Mouse (Mus musculus) ES-E14 (cell line): ENCODE data around the gene Adprhl2. TPM values are rescaled to one million over a fixed set of nuclear protein-coding genes. Genes with fewer than 3 reads are reported as not detected.

ENCODE experiments used
- DNase-seq: peaks from one replicate; pipeline ENCODE4 v3.0.0-alpha.2; 2013; ENCODE audit warnings: low read depth, low spot score
- H3K27ac ChIP-seq: 2 replicates; pipeline ENCODE4 v1.5.1; 2012; ENCODE audit warnings: low read depth, mild to moderate bottlenecking, low read length, moderate library complexity, mixed read lengths; ENCODE audit not compliant: poor library complexity, insufficient read depth, severe bottlenecking
- H3K36me3 ChIP-seq: 2 replicates; pipeline ENCODE4 v1.6.1; 2012; ENCODE audit warnings: mild to moderate bottlenecking, low read length, moderate library complexity, mixed read lengths; ENCODE audit not compliant: control insufficient read depth, poor library complexity, insufficient read depth, severe bottlenecking
- H3K4me1 ChIP-seq, 2 experiments: fragments of 150-350 bp in 1 of 2; sonication (generic) in 1 of 2; 2 replicates each; pipeline ENCODE4 v1.6.1; 2012; ENCODE audit warnings: low read length in 2 of 2, mild to moderate bottlenecking in 1 of 2, mixed read lengths in 1 of 2; ENCODE audit not compliant: control insufficient read depth in 2 of 2, insufficient read depth in 2 of 2, poor library complexity in 1 of 2
- H3K4me3 ChIP-seq, 2 experiments: fragments of 150-350 bp in 1 of 2; sonication (generic) in 1 of 2; 2 replicates each; pipeline ENCODE4 v1.5.1; 2012; ENCODE audit warnings: low read length in 2 of 2, low read depth in 1 of 2, mild to moderate bottlenecking in 1 of 2, mixed read lengths in 1 of 2; ENCODE audit not compliant: insufficient read depth in 1 of 2, poor library complexity in 1 of 2, severe bottlenecking in 1 of 2
- H3K9ac ChIP-seq: 2 replicates; pipeline ENCODE4 v1.6.1; 2012; ENCODE audit warnings: low read depth, mild to moderate bottlenecking, low read length, mixed read lengths; ENCODE audit not compliant: poor library complexity, insufficient read depth, severe bottlenecking
- H3K9me3 ChIP-seq: fragments of 150-350 bp; sonication (generic); 2 replicates; pipeline ENCODE4 v1.6.1; 2012; ENCODE audit warnings: low read depth, mild to moderate bottlenecking, low read length; ENCODE audit not compliant: control insufficient read depth, insufficient read depth
- CHD2 ChIP-seq: IDR thresholded peaks from 2 replicates; pipeline ENCODE4 v1.6.1; 2014; ENCODE audit warnings: mild to moderate bottlenecking, low read depth, low read length, inconsistent platforms
- HCFC1 ChIP-seq: IDR thresholded peaks from 2 replicates; pipeline ENCODE4 v1.6.1; 2012; ENCODE audit warnings: low read length, inconsistent platforms, borderline replicate concordance; ENCODE audit not compliant: insufficient read depth
- MAFK ChIP-seq: IDR thresholded peaks from 2 replicates; pipeline ENCODE4 v1.6.1; 2014; ENCODE audit warnings: mild to moderate bottlenecking, low read depth, low read length, inconsistent platforms; ENCODE audit not compliant: insufficient read depth
- ZC3H11A ChIP-seq: IDR thresholded peaks from 2 replicates; pipeline ENCODE4 v1.6.1; 2012; ENCODE audit warnings: low read depth, mild to moderate bottlenecking, inconsistent platforms, low read length, borderline replicate concordance
- ZNF384 ChIP-seq: IDR thresholded peaks from 2 replicates; pipeline ENCODE4 v1.6.1; 2012; ENCODE audit warnings: low read depth, low read length, inconsistent platforms
- in situ Hi-C, 2 experiments: fragments of 600-800 bp; cut with MboI; formaldehyde crosslinking; loops; one replicate each; pipeline ENCODE4 v1.15.1; 2025; ENCODE audit warnings: low sequenced_read_pairs in 2 of 2, inconsistent platforms in 1 of 2; ENCODE audit not compliant: unreplicated experiment in 2 of 2
- total RNA-seq: library from RNA; depleted of rRNA; stranded (reverse); fragments of 300-350 nt; gene quantifications from 2 replicates; pipeline ENCODE4 v1.2.3, GENCODE M21; 2012

Gene Adprhl2
- total RNA-seq, 1 experiment = 50.5 TPM

GRCm38 (mm10) chr4:126300916-126301583, 20.5 kb downstream of the Adprhl2 start:
- Histone ChIP-seq H3K36me3 (no peaks in the 10 kb centered on the region), H3K4me1 (peaks cover 0 to 11% of the 10 kb centered on the region in 2 experiments; a peak in 1 of 4 replicates), H3K27ac (no peak overlapping the region), H3K4me3 (peak overlapping the region; percentile 62 to 64), H3K9ac (peak overlapping the region; percentile 2; the same call in 1 of the 2 replicates), H3K9me3 (no peaks in the 10 kb centered on the region)
- DNase-seq = no peak
- TF ChIP-seq MAFK = 0 out of 2 replicates have a peak, but pooled peaks have one; percentile 27
- TF ChIP-seq HCFC1 = no peak
- no peak for TF ChIP-seq ZNF384
- in situ Hi-C loops = loop anchor here in 1 of 2 experiments (10.0 kb wide), 1 partner anchor 76 kb away; no protein-coding TSS in a partner anchor

GRCm38 (mm10) chr4:126296617-126297101, 24.8 kb downstream of the Adprhl2 start:
- TF ChIP-seq CHD2 = no peak
- no peak for TF ChIP-seq ZNF384
- TF ChIP-seq ZC3H11A = no peak
- TF ChIP-seq HCFC1 = no peak
- H3K4me1 ChIP-seq = peaks cover 0 to 11% of the 10 kb centered on the region in 2 experiments; a peak in 1 of 4 replicates
- H3K4me3 ChIP-seq = peak overlapping the region; percentile 46 to 58
- in situ Hi-C loops = no loop called here
- H3K36me3 ChIP-seq = no peaks in the 10 kb centered on the region
- no peak for DNase-seq
- no peaks in the 10 kb centered on the region for H3K9me3 ChIP-seq
- H3K9ac ChIP-seq = peak overlapping the region; percentile 55
- no peak overlapping the region for H3K27ac ChIP-seq

GRCm38 (mm10) chr4:126295937-126296336, 25.6 kb downstream of the Adprhl2 start:
- H3K4me3 ChIP-seq = no peak overlapping the region

GRCm38 (mm10) chr4:126295152-126295551, 26.4 kb downstream of the Adprhl2 start:
- in situ Hi-C loops = no loop called here
- Histone ChIP-seq H3K9ac (no peak overlapping the region), H3K4me1 (peaks cover 0 to 8% of the 10 kb centered on the region in 2 experiments; a peak in 1 of 4 replicates), H3K36me3 (no peaks in the 10 kb centered on the region), H3K27ac (no peak overlapping the region), H3K4me3 (no peak overlapping the region), H3K9me3 (no peaks in the 10 kb centered on the region)
- no peak for DNase-seq
- no peak for TF ChIP-seq MAFK
- no peak for TF ChIP-seq HCFC1
- TF ChIP-seq ZC3H11A = no peak
- TF ChIP-seq ZNF384 = no peak
- TF ChIP-seq CHD2 = no peak

More at GRCm38 (mm10) chr4:126295937-126296336, 25.6 kb downstream of the Adprhl2 start:
- Histone ChIP-seq H3K9ac (no peak overlapping the region), H3K4me1 (peaks cover 0 to 11% of the 10 kb centered on the region in 2 experiments; a peak in 1 of 4 replicates), H3K27ac (no peak overlapping the region), H3K36me3 (no peaks in the 10 kb centered on the region), H3K9me3 (no peaks in the 10 kb centered on the region)
- in situ Hi-C loops = no loop called here
- DNase-seq = no peak
- TF ChIP-seq CHD2 = no peak
- peak; percentile 68 for TF ChIP-seq ZNF384
